In genomic region chr11:98018858-98019641, GRCm38 (mm10) we compare ENCODE assay signal across 8 mouse cellular contexts. TPM values are rescaled to one million over a fixed set of nuclear protein-coding genes. Genes with fewer than 3 reads are reported as not detected.
DNase-seq lines count a peak whose midpoint lies in the region.

No protein-coding gene starts in this region.

- peak; percentile 50 to 64 for DNase-seq in cerebellum, postnatal 14 days
- no peak for DNase-seq in cerebellum, postnatal 4 days (ENCODE audit: low spot score in 2 of 2)
- DNase-seq in urinary bladder, postnatal 25 days (ENCODE audit: low spot score): peak; percentile 16
- DNase-seq in urinary bladder, postnatal 10 days (ENCODE audit: low spot score): no peak
- peak; percentile 40 for DNase-seq in gastrocnemius, postnatal 14 days
- DNase-seq in left cerebral cortex, adult 9 months (ENCODE audit: low spot score in 2 of 2): peak; percentile 77 to 87
- DNase-seq in naive thymus-derived CD4-positive, alpha-beta T cell, adult 2 months (ENCODE audit: low read depth): peak; percentile 76
- DNase-seq in thymus, postnatal 4 days: peak; percentile 89

- intact Hi-C loops in gastrocnemius, postnatal 14 days (cut with DNase I; ENCODE audit: low total_unique reads): no loop called here

RNA-seq across cellular contexts. Expression of gene Cacnb1, which starts 3.8 kb away (rescaled TPM):
- total RNA-seq in gastrocnemius, postnatal 14 days (2021): 100 to 1,000 TPM; 281 to 311 TPM

RNA-seq across cellular contexts. Expression of gene Rpl19, which starts 7.5 kb away (rescaled TPM):
- 100 to 1,000 TPM; 628 to 686 TPM for total RNA-seq in gastrocnemius, postnatal 14 days (2021)

RNA-seq across cellular contexts. Expression of gene Arl5c, which starts 23.1 kb away (rescaled TPM):
- total RNA-seq in gastrocnemius, postnatal 14 days (2021): under 1 TPM; 0.64 to 0.75 TPM

RNA-seq across cellular contexts. Expression of gene Plxdc1, which starts 32.8 kb away (rescaled TPM):
- total RNA-seq in gastrocnemius, postnatal 14 days (2021): 1 to 10 TPM; 6.2 to 8.0 TPM

RNA-seq across cellular contexts. Expression of gene Stac2, which starts 34.2 kb away (rescaled TPM):
- under 1 TPM; 0.07 to 0.29 TPM for total RNA-seq in gastrocnemius, postnatal 14 days (2021)

Comparison
In these comparisons a context has a peak if more than half of its experiments do, and no peak if none do; other contexts are left out.
1. DNase-seq: peak in cerebellum, postnatal 14 days (2 of 2), urinary bladder, postnatal 25 days (single experiment), gastrocnemius, postnatal 14 days (single experiment), left cerebral cortex, adult 9 months (2 of 2), naive thymus-derived CD4-positive, alpha-beta T cell, adult 2 months (single experiment) and thymus, postnatal 4 days (single experiment); none in cerebellum, postnatal 4 days (0 of 2) and urinary bladder, postnatal 10 days (single experiment).